Mouse (Mus musculus): ENCODE data around the gene Sf3b3. TPM values are rescaled to one million over a fixed set of nuclear protein-coding genes. Genes with fewer than 3 reads are reported as not detected.

The Sf3b3 gene
- polyA plus RNA-seq, 1 experiment from 2014 or later = 174 TPM

- no peaks in the 10 kb centered on the region for H3K9me3 ChIP-seq (ENCODE audit: low read depth, low read length)
- no peaks in the 10 kb centered on the region for H3K36me3 ChIP-seq (ENCODE audit: insufficient read depth)
- no peak overlapping the region for H3K9ac ChIP-seq
- H3K4me2 ChIP-seq = no peak overlapping the region
- H3K27me3 ChIP-seq (ENCODE audit: insufficient read depth, low read length) = no peaks in the 10 kb centered on the region
- H3K4me3 ChIP-seq (ENCODE audit: low read depth, low read length) = no peak overlapping the region
- TF ChIP-seq CTCF (IDR thresholded peaks at IDR 0.05; ENCODE audit: low read depth) = peak; percentile 63
- no peak for ATAC-seq (ENCODE audit: insufficient read depth)
- 45% methylated on average over 6 of the region's 6 CpGs for WGBS
- 0 out of 2 replicates have a peak, but pooled peaks cover 2% of the 10 kb centered on the region for H3K4me1 ChIP-seq (ENCODE audit: insufficient read depth)
- peak; percentile 40 for DNase-seq
- no peak overlapping the region for H3K27ac ChIP-seq (ENCODE audit: low read depth)
Observed at GRCm38 (mm10) chr8:110761988-110762387, 84.6 kb downstream of the Sf3b3 start.

GRCm38 (mm10) chr8:110761185-110761584 lies 85.4 kb downstream of the Sf3b3 start:
- H3K4me3 ChIP-seq (ENCODE audit: low read depth, low read length) = no peak overlapping the region
- H3K4me2 ChIP-seq = no peak overlapping the region
- no peak for TF ChIP-seq CTCF (IDR thresholded peaks at IDR 0.05; ENCODE audit: low read depth)
- peak; percentile 88 for ATAC-seq (ENCODE audit: insufficient read depth)
- H3K9me3 ChIP-seq (ENCODE audit: low read depth, low read length) = no peaks in the 10 kb centered on the region
- no peak overlapping the region for H3K9ac ChIP-seq
- H3K27me3 ChIP-seq (ENCODE audit: insufficient read depth, low read length) = no peaks in the 10 kb centered on the region
- WGBS = 25% methylated on average over 5 of the region's 5 CpGs
- H3K27ac ChIP-seq (ENCODE audit: low read depth) = peak overlapping the region; percentile 16; the same call in 1 of the 2 replicates
- peak; percentile 81 for DNase-seq
- 0 out of 2 replicates have a peak, but pooled peaks cover 2% of the 10 kb centered on the region for H3K4me1 ChIP-seq (ENCODE audit: insufficient read depth)
- H3K36me3 ChIP-seq (ENCODE audit: insufficient read depth) = no peaks in the 10 kb centered on the region

GRCm38 (mm10) chr8:110760280-110760940 lies 86.2 kb downstream of the Sf3b3 start:
- H3K9ac ChIP-seq = no peak overlapping the region
- no peak overlapping the region for H3K4me2 ChIP-seq
- H3K36me3 ChIP-seq (ENCODE audit: insufficient read depth) = no peaks in the 10 kb centered on the region
- ATAC-seq (ENCODE audit: insufficient read depth) (no peak), DNase-seq (no peak)
- H3K27me3 ChIP-seq (ENCODE audit: insufficient read depth, low read length) = no peaks in the 10 kb centered on the region
- no peaks in the 10 kb centered on the region for H3K9me3 ChIP-seq (ENCODE audit: low read depth, low read length)
- no peak overlapping the region for H3K4me3 ChIP-seq (ENCODE audit: low read depth, low read length)
- no peak overlapping the region; the same call in none of the 2 replicates for H3K27ac ChIP-seq (ENCODE audit: low read depth)
- no peak for TF ChIP-seq CTCF (IDR thresholded peaks at IDR 0.05; ENCODE audit: low read depth)
- H3K4me1 ChIP-seq (ENCODE audit: insufficient read depth) = 0 out of 2 replicates have a peak, but pooled peaks cover 2% of the 10 kb centered on the region
- WGBS = 54% methylated on average over 7 of the region's 7 CpGs

Other genes with a start within 250 kb of the Sf3b3 start
- 23.3 and 25.2 TPM in 2 replicates for gene Vac14, start 228.2 kb downstream of the Sf3b3 start, polyA plus RNA-seq (2014; fragmentation: Nextera tagmentation; extraction: Ambion mirVana)
- gene Mtss1l, start 125.3 kb downstream of the Sf3b3 start, polyA plus RNA-seq (2014; fragmentation: Nextera tagmentation; extraction: Ambion mirVana) = 30.9 and 39.9 TPM in 2 replicates
- gene Il34, start 40.9 kb downstream of the Sf3b3 start, polyA plus RNA-seq (2014; fragmentation: Nextera tagmentation; extraction: Ambion mirVana) = 1.6 and 2.4 TPM in 2 replicates
- gene Cog4, start 187 bp downstream of the Sf3b3 start, polyA plus RNA-seq (2014; fragmentation: Nextera tagmentation; extraction: Ambion mirVana) = 70.9 and 71.0 TPM in 2 replicates
- gene Fuk, start 55.7 kb upstream of the Sf3b3 start, polyA plus RNA-seq (2014; fragmentation: Nextera tagmentation; extraction: Ambion mirVana) = 9.0 and 11.5 TPM in 2 replicates
- gene St3gal2, start 73.1 kb upstream of the Sf3b3 start, polyA plus RNA-seq (2014; fragmentation: Nextera tagmentation; extraction: Ambion mirVana) = 11.3 and 13.0 TPM in 2 replicates
- 19.1 and 21.0 TPM in 2 replicates for gene Ddx19a, start 151.0 kb upstream of the Sf3b3 start, polyA plus RNA-seq (2014; fragmentation: Nextera tagmentation; extraction: Ambion mirVana)
- 7.2 and 7.8 TPM in 2 replicates for gene Ddx19b, start 185.0 kb upstream of the Sf3b3 start, polyA plus RNA-seq (2014; fragmentation: Nextera tagmentation; extraction: Ambion mirVana)
- 66.1 and 66.9 TPM in 2 replicates for gene Aars, start 186.4 kb upstream of the Sf3b3 start, polyA plus RNA-seq (2014; fragmentation: Nextera tagmentation; extraction: Ambion mirVana)
- gene Exosc6, start 209.6 kb upstream of the Sf3b3 start, polyA plus RNA-seq (2014; fragmentation: Nextera tagmentation; extraction: Ambion mirVana) = 24.0 and 27.8 TPM in 2 replicates
- gene Clec18a, start 245.6 kb upstream of the Sf3b3 start, polyA plus RNA-seq (2014; fragmentation: Nextera tagmentation; extraction: Ambion mirVana) = not detected in 2 replicates
- gene Pdpr, start 247.8 kb upstream of the Sf3b3 start, polyA plus RNA-seq (2014; fragmentation: Nextera tagmentation; extraction: Ambion mirVana) = 7.1 and 9.1 TPM in 2 replicates

Data from lung, embryonic 14.5 days (tissue).